ENCODE assay signal across 21 mouse cellular contexts in the genomic region with DNA sequence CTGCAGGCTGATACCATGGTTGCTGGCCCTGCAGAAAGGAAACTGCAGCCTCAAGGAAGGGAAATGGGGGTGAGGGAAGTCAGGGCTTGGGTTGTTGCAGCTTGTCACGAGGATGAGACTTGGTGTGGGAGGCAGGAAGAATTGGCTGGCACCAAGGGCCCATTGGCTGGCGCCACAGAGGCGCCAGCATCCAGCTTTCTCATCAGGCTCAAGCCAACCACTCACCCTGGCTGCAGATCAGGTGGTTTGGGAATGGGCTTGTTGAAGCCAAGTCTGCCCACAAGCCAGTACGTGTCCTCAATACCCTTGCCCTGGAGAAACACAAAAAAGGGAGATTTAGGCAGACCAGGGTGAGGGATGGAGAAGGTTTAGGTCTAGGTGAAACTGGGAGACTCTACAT. TPM values are rescaled to one million over a fixed set of nuclear protein-coding genes. Genes with fewer than 3 reads are reported as not detected.
DNase-seq lines count a peak whose midpoint lies in the region.
"Had no signal": no experiment of that assay in that cellular context is flagged by ENCODE, and none has a peak within 500 bp of the region (broad histone marks: within the 10 kb centered on the region; RNA-seq: fewer than 3 reads in every experiment).

No protein-coding gene starts in this region.

- DNase-seq in heart, adult 18-20 months: peak; percentile 35 to 61
- DNase-seq in heart, postnatal 4 days: no peak
- peak; percentile 21 for DNase-seq in layer of hippocampus, adult 11-12 months (ENCODE audit: low spot score)
- DNase-seq in layer of hippocampus, adult 18-20 months (ENCODE audit: low spot score in 2 of 2): no peak
- DNase-seq in right cerebral cortex, postnatal 10 days (ENCODE audit: low spot score in 2 of 2): peak; percentile 39 to 44
- no peak for DNase-seq in right cerebral cortex, postnatal 25 days
- no peak for DNase-seq in adrenal gland, adult (ENCODE audit: inconsistent age in 2 of 2, low spot score in 1 of 2)
- DNase-seq: adrenal gland, postnatal 25 days; cerebellum, adult 2 months; forebrain, postnatal 0 days; kidney, adult 18-20 months; kidney, postnatal 25 days; left cerebral cortex, postnatal 4 days; liver, postnatal 0 days; lung, postnatal 10 days; spleen, adult 18-20 months; thymus, postnatal 25 days had no signal

RNA-seq across cellular contexts. Expression of gene Gucy2e, which starts 13.7 kb away (rescaled TPM):
- 1 to 10 TPM; 1.3 to 1.5 TPM for total RNA-seq in heart, adult 18-20 months (2021)
- total RNA-seq in heart, postnatal 4 days (2021): under 1 TPM; 0.09 to 0.12 TPM
- total RNA-seq in layer of hippocampus, adult 18-20 months (2021): 1 to 10 TPM; 1.5 to 1.6 TPM
- total RNA-seq: adrenal gland, postnatal 25 days; gastrocnemius, adult 8-10 months; gastrocnemius, postnatal 4 days; megakaryocyte-erythroid progenitor cell, adult 5-6 weeks had no signal

RNA-seq across cellular contexts. Expression of gene Alox8, which starts 25.5 kb away (rescaled TPM):
- 1 to 10 TPM; 1.1 to 2.2 TPM for total RNA-seq in heart, adult 18-20 months (2021)
- 1 to 10 TPM; 3.8 to 5.0 TPM for total RNA-seq in heart, postnatal 4 days (2021)
- 10 to 100 TPM in 1 of 2 experiments, 1 to 10 TPM in 1; 8.6 to 10.1 TPM for total RNA-seq in layer of hippocampus, adult 18-20 months (2021)
- total RNA-seq: adrenal gland, adult 18-20 months; adrenal gland, postnatal 25 days; gastrocnemius, adult 8-10 months; gastrocnemius, postnatal 4 days; megakaryocyte-erythroid progenitor cell, adult 5-6 weeks had no signal

Comparison
In these comparisons a context has a peak if more than half of its experiments do, and no peak if none do; other contexts are left out.
1. DNase-seq: peak in heart, adult 18-20 months (2 of 2), layer of hippocampus, adult 11-12 months (single experiment) and right cerebral cortex, postnatal 10 days (2 of 2); none in heart, postnatal 4 days (single experiment), layer of hippocampus, adult 18-20 months (0 of 2), right cerebral cortex, postnatal 25 days (single experiment) and adrenal gland, adult (0 of 2).